Mouse (Mus musculus): ENCODE data around the gene Fam124a. TPM values are rescaled to one million over a fixed set of nuclear protein-coding genes. Genes with fewer than 3 reads are reported as not detected.

The Fam124a gene
- 13.5 and 18.2 TPM in 2 replicates for polyA plus RNA-seq (2016; fragmentation: Nextera tagmentation; extraction: Ambion mirVana)

- WGBS = under 1% methylated on average over 51 of the region's 51 CpGs
- Histone ChIP-seq H3K36me3 (replicated peaks) (no peaks in the 10 kb centered on the region), H3K27ac (peak within 1 kb of the TSS; percentile 77), H3K4me3 (replicated peaks) (peak within 1 kb of the TSS; percentile 71), H3K4me2 (peak within 1 kb of the TSS; percentile 89), H3K4me1 (peaks cover 19% of the 10 kb centered on the region), H3K27me3 (peaks cover 19% of the 10 kb centered on the region), H3K9me3 (no peaks in the 10 kb centered on the region), H3K9ac (peak within 1 kb of the TSS; percentile 73)
- ATAC-seq (ENCODE audit: low FRiP score) = peak; percentile 89
Observed at GRCm38 (mm10) chr14:62555309-62555829, at the start of gene Fam124a. Fam124a (plus strand) TSS chr14:62555737.

DNA sequence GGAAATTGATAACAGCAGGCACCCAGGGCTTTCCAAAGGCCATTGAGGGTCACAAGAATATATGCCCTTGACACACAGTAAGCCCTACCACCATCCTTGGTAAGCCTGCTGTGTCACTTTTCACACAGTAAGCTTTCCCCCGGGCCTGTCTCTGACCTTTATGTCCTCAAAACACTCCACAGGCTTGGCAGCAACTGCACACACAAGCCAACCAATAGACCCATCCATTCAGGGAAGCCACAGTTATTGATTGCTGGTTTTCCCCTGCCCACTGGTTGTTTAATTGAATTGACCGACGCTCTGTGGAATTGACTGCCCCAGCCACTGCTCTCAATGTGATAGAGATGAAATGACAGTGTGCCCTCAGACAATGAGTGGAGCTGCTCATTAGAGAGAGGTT lies 49.3 kb upstream of the Fam124a start:
- H3K27ac ChIP-seq = no peak overlapping the region
- no peak for ATAC-seq (ENCODE audit: low FRiP score)
- H3K4me1 ChIP-seq = no peaks in the 10 kb centered on the region
- no peaks in the 10 kb centered on the region for H3K9me3 ChIP-seq
- H3K4me2 ChIP-seq = no peak overlapping the region
- H3K27me3 ChIP-seq = no peaks in the 10 kb centered on the region
- no peak overlapping the region for H3K4me3 ChIP-seq (replicated peaks)
- WGBS = 82% methylated on average over 3 of the region's 3 CpGs
- no peaks in the 10 kb centered on the region for H3K36me3 ChIP-seq (replicated peaks)
- H3K9ac ChIP-seq = no peak overlapping the region

DNA sequence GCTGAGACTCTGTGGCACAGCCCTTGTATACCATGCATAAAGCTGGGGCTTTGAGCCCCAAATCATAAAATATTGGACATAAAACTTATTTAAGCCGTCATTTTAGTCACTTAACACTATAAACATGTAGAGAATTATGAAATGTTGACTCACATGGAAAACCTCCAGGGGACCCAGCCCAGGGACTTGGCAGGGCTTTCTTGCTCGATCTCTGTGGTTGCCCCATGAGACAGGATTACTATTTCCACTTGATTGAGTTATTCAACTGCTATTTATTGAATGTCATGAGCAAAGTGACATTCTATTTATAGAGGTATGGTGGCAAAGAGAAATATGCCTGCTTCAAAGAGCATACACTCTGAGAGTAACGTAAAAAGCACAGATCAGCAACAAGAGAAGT lies 46.2 kb upstream of the Fam124a start:
- Histone ChIP-seq H3K27me3 (no peaks in the 10 kb centered on the region), H3K36me3 (replicated peaks) (no peaks in the 10 kb centered on the region), H3K27ac (no peak overlapping the region), H3K4me3 (replicated peaks) (no peak overlapping the region), H3K4me2 (no peak overlapping the region), H3K4me1 (peaks cover 8% of the 10 kb centered on the region), H3K9me3 (no peaks in the 10 kb centered on the region), H3K9ac (no peak overlapping the region)
- ATAC-seq (ENCODE audit: low FRiP score) = no peak
- 75% methylated on average over 3 of the region's 3 CpGs for WGBS

- ATAC-seq (ENCODE audit: low FRiP score) = no peak
Observed at GRCm38 (mm10) chr14:62512845-62513244, 42.7 kb upstream of the Fam124a start.

DNA sequence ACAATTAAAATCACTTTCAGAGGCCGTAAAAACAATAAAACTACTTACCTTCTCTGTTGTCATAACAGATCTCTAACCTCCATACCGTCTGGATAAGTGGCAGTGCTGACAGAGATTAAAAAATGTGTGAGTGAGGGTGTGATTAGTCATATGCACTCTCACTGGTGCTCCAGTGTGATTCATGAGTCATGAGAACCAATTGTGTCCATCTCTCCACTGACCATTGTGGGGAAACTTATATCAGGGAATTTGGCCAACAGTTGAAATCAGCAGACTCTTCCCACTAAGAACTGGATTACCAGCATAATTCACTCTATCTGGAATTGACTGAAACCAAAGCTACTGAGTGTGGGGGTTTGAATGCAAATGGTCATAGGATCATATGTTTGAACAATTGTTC lies 24.6 kb upstream of the Fam124a start:
- 79% methylated on average over 2 of the region's 2 CpGs for WGBS
- H3K9me3 ChIP-seq = no peaks in the 10 kb centered on the region
- H3K4me2 ChIP-seq = no peak overlapping the region
- ATAC-seq (ENCODE audit: low FRiP score) = no peak
- no peaks in the 10 kb centered on the region for H3K36me3 ChIP-seq (replicated peaks)
- H3K9ac ChIP-seq = no peak overlapping the region
- no peaks in the 10 kb centered on the region for H3K27me3 ChIP-seq
- H3K27ac ChIP-seq = no peak overlapping the region
- no peak overlapping the region for H3K4me3 ChIP-seq (replicated peaks)
- no peaks in the 10 kb centered on the region for H3K4me1 ChIP-seq

More at GRCm38 (mm10) chr14:62512845-62513244, 42.7 kb upstream of the Fam124a start:
- Histone ChIP-seq H3K36me3 (replicated peaks) (no peaks in the 10 kb centered on the region), H3K27me3 (no peaks in the 10 kb centered on the region), H3K9me3 (no peaks in the 10 kb centered on the region), H3K4me2 (no peak overlapping the region), H3K9ac (no peak overlapping the region), H3K4me1 (peaks cover 8% of the 10 kb centered on the region), H3K27ac (no peak overlapping the region), H3K4me3 (replicated peaks) (no peak overlapping the region)
- WGBS = 37% methylated on average over 1 of the region's 1 CpGs

- Histone ChIP-seq H3K9ac (no peak overlapping the region), H3K36me3 (replicated peaks) (no peaks in the 10 kb centered on the region), H3K4me3 (replicated peaks) (no peak overlapping the region), H3K4me1 (no peaks in the 10 kb centered on the region), H3K4me2 (no peak overlapping the region), H3K9me3 (no peaks in the 10 kb centered on the region), H3K27ac (no peak overlapping the region), H3K27me3 (no peaks in the 10 kb centered on the region)
- 71% methylated on average over 5 of the region's 5 CpGs for WGBS
- ATAC-seq (ENCODE audit: low FRiP score) = no peak
Observed at GRCm38 (mm10) chr14:62536127-62536526, 19.4 kb upstream of the Fam124a start.

- ATAC-seq (ENCODE audit: low FRiP score) = no peak
- 89% methylated on average over 5 of the region's 5 CpGs for WGBS
- no peaks in the 10 kb centered on the region for H3K36me3 ChIP-seq (replicated peaks)
- no peak overlapping the region for H3K4me3 ChIP-seq (replicated peaks)
- H3K9ac ChIP-seq = no peak overlapping the region
- H3K27ac ChIP-seq = no peak overlapping the region
- H3K27me3 ChIP-seq = no peaks in the 10 kb centered on the region
- no peaks in the 10 kb centered on the region for H3K9me3 ChIP-seq
- no peaks in the 10 kb centered on the region for H3K4me1 ChIP-seq
- H3K4me2 ChIP-seq = no peak overlapping the region
Observed at GRCm38 (mm10) chr14:62536988-62537387, 18.5 kb upstream of the Fam124a start.

DNA sequence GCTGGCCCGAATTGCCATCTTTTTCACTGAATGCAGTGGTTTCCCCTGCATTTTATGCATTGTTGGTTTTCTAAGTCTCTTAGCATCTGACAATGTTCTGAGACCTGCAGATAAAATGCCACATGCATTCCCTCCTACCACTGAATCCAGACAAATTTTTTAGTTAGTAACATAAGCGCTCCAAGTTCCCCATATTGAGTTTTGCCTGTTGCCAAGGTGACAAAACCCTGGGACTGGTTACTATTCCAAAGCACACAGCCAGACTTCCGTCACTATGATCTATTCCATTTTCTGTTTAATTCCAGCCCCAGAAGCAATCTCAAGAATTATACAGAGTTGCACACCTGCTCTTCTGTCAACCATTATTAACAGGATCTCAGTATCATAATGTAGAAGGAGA lies 15.7 kb upstream of the Fam124a start:
- H3K36me3 ChIP-seq (replicated peaks) = no peaks in the 10 kb centered on the region
- H3K4me2 ChIP-seq = no peak overlapping the region
- H3K9me3 ChIP-seq = no peaks in the 10 kb centered on the region
- H3K4me1 ChIP-seq = no peaks in the 10 kb centered on the region
- H3K4me3 ChIP-seq (replicated peaks) = no peak overlapping the region
- WGBS = 86% methylated on average over 3 of the region's 3 CpGs
- H3K9ac ChIP-seq = no peak overlapping the region
- no peak overlapping the region for H3K27ac ChIP-seq
- no peaks in the 10 kb centered on the region for H3K27me3 ChIP-seq
- ATAC-seq (ENCODE audit: low FRiP score) = no peak

DNA sequence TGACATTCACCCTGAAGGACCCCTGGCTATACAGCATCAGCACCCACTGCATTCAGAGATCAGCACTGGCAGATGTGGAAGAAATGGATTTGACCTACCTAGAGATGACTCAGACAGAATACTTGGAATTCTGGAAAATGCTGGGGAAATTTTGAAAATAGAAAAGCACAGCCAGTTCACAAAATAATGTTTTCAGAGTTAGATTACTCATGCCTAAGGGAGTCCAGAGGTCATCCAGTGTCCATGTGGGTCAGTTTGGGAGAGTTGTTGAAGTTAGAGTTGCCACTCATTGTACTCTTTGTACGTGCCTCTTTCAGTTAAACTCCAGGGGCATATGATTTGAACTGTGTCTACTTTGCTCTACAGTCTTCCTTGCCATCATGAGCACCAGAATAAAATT lies 13.8 kb upstream of the Fam124a start:
- H3K4me1 ChIP-seq = no peaks in the 10 kb centered on the region
- H3K27me3 ChIP-seq = no peaks in the 10 kb centered on the region
- H3K9me3 ChIP-seq = no peaks in the 10 kb centered on the region
- no peak overlapping the region for H3K4me3 ChIP-seq (replicated peaks)
- no peak overlapping the region for H3K9ac ChIP-seq
- 76% methylated on average over 1 of the region's 1 CpGs for WGBS
- H3K36me3 ChIP-seq (replicated peaks) = no peaks in the 10 kb centered on the region
- no peak overlapping the region for H3K27ac ChIP-seq
- ATAC-seq (ENCODE audit: low FRiP score) = no peak
- H3K4me2 ChIP-seq = no peak overlapping the region

DNA sequence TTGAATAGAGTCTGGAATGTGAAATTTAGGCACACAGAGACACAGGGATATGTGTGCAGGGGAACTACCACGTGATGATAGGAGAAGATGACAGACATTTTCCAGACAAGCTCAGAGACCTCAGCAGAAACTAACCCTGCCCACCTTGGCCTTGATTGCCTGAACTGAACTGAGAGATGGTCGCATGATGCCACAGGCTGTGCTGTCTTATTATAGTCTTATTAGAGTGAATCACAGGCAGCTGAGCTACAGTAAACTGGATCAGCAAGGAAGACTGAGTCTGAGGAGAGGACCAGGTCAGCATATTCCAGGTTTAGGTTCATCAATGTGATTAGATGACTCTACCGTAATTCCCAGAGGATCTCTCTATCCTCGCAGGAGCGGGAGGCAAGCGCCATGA lies 9.2 kb upstream of the Fam124a start:
- Histone ChIP-seq H3K4me3 (replicated peaks) (no peak overlapping the region), H3K9ac (no peak overlapping the region), H3K27me3 (no peaks in the 10 kb centered on the region), H3K36me3 (replicated peaks) (no peaks in the 10 kb centered on the region), H3K9me3 (no peaks in the 10 kb centered on the region), H3K4me1 (peaks cover 4% of the 10 kb centered on the region; the same call in 1 of the 2 replicates), H3K4me2 (no peak overlapping the region), H3K27ac (no peak overlapping the region)
- no peak for ATAC-seq (ENCODE audit: low FRiP score)
- 94% methylated on average over 6 of the region's 6 CpGs for WGBS

GRCm38 (mm10) chr14:62546746-62547145 lies 8.8 kb upstream of the Fam124a start:
- Histone ChIP-seq H3K4me1 (peaks cover 4% of the 10 kb centered on the region; the same call in 1 of the 2 replicates), H3K27me3 (no peaks in the 10 kb centered on the region), H3K9me3 (no peaks in the 10 kb centered on the region), H3K9ac (no peak overlapping the region), H3K36me3 (replicated peaks) (no peaks in the 10 kb centered on the region), H3K27ac (no peak overlapping the region), H3K4me3 (replicated peaks) (no peak overlapping the region), H3K4me2 (no peak overlapping the region)
- no peak for ATAC-seq (ENCODE audit: low FRiP score)
- 63% methylated on average over 4 of the region's 4 CpGs for WGBS

DNA sequence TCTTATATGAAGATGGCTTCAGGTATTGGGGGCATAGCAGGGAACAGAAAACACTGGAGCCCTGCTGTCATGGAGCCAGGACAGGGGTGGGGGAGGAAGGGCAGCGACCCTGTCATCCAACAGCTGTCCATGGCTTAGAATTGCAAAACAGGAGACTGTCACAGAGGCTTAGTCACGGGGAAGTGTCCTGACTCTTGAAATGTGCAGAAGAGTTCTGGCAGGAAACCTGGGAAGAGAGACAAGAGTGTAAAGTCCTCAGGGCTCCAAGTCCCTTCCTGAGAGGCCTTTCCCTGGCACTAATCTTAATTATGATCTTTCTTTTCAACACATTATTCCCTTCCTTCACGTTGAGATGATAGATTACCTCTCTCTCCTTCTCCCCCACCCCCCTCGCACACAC lies 5.4 kb upstream of the Fam124a start:
- Histone ChIP-seq H3K9me3 (no peaks in the 10 kb centered on the region), H3K4me1 (peaks cover 8% of the 10 kb centered on the region; the same call in 1 of the 2 replicates), H3K36me3 (replicated peaks) (no peaks in the 10 kb centered on the region), H3K4me3 (replicated peaks) (no peak overlapping the region), H3K27ac (no peak overlapping the region), H3K4me2 (no peak overlapping the region), H3K9ac (no peak overlapping the region), H3K27me3 (peaks cover 19% of the 10 kb centered on the region)
- whole genome bisulfite sequencing = 45% methylated on average over 3 of the region's 4 CpGs
- ATAC-seq (ENCODE audit: low FRiP score) = no peak

GRCm38 (mm10) chr14:62552771-62553170 lies 2.8 kb upstream of the Fam124a start:
- 92% methylated on average over 4 of the region's 4 CpGs for WGBS
- peaks cover 19% of the 10 kb centered on the region for H3K27me3 ChIP-seq

More at GRCm38 (mm10) chr14:62552771-62553170, 2.8 kb upstream of the Fam124a start:
- Histone ChIP-seq H3K4me3 (replicated peaks) (no peak overlapping the region), H3K36me3 (replicated peaks) (no peaks in the 10 kb centered on the region), H3K4me1 (peaks cover 23% of the 10 kb centered on the region), H3K9ac (no peak overlapping the region), H3K4me2 (no peak overlapping the region), H3K9me3 (no peaks in the 10 kb centered on the region), H3K27ac (no peak overlapping the region)
- no peak for ATAC-seq (ENCODE audit: low FRiP score)
